Mouse (Mus musculus): ENCODE data around the gene Slc25a12. TPM values are rescaled to one million over a fixed set of nuclear protein-coding genes. Genes with fewer than 3 reads are reported as not detected.

Gene Slc25a12
- total RNA-seq, 2 experiments from 2014 or later, result 43.0 to 78.8 TPM

DNA sequence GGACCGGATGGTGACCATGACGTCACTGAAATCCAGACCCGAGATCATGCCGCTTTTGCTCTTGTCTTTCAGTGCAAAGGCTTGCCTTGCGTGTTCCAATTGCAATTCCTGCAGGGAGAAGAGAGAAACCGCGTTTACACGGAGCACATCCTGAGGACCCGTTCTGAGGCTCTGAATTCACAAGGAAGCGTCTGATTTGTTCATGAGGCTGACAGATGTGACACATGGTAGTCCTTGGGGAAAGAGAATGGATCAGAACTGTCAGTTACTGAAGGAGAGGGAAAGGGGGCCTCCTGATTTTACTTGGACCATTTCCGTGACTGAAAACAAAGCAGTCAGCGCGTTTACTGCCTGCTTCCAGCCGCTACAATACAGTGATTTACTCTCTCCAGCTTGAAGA lies 52.5 kb downstream of the Slc25a12 start:
- no peak for DNase-seq (ENCODE audit: low spot score in 2 of 2)

GRCm38 (mm10) chr2:71314080-71314479 lies 53.5 kb downstream of the Slc25a12 start:
- no peak for DNase-seq (ENCODE audit: low spot score in 2 of 2)

GRCm38 (mm10) chr2:71312067-71312466 lies 55.5 kb downstream of the Slc25a12 start:
- DNase-seq (ENCODE audit: low spot score in 2 of 2), result no peak

DNA sequence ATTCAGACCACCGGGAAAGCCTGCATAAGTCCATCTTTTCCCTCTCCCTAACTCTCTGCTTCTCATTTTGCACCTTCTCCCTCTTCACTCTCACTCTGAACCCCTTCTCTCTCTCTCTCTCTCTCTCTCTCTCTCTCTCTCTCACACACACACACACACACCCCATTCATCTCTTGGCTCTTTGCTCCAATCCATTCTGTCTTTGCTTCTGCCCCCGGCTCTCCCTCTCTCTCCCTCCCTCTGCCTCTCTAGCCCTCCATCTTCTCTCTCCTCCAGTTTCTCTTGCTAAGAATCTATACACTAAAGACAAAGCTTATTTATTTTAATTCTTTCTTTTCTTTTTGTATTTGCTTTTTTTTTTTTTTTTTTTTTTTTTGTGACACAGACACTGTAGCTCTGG lies 57.8 kb downstream of the Slc25a12 start:
- no peak for DNase-seq (ENCODE audit: low spot score in 2 of 2)

- DNase-seq (ENCODE audit: low spot score in 2 of 2), result no peak
These were observed 61.2 kb downstream of the Slc25a12 start for GRCm38 (mm10) chr2:71306357-71306756.

GRCm38 (mm10) chr2:71304821-71305220 lies 62.7 kb downstream of the Slc25a12 start:
- DNase-seq (ENCODE audit: low spot score in 2 of 2), result no peak

- DNase-seq (ENCODE audit: low spot score in 2 of 2), result no peak
These were observed 64.3 kb downstream of the Slc25a12 start for GRCm38 (mm10) chr2:71303221-71303620.

GRCm38 (mm10) chr2:71302156-71302663 lies 65.3 kb downstream of the Slc25a12 start:
- DNase-seq (ENCODE audit: low spot score in 2 of 2), result no peak

- no peak for DNase-seq (ENCODE audit: low spot score in 2 of 2)
These were observed 68.8 kb downstream of the Slc25a12 start for GRCm38 (mm10) chr2:71298729-71299128.

DNA sequence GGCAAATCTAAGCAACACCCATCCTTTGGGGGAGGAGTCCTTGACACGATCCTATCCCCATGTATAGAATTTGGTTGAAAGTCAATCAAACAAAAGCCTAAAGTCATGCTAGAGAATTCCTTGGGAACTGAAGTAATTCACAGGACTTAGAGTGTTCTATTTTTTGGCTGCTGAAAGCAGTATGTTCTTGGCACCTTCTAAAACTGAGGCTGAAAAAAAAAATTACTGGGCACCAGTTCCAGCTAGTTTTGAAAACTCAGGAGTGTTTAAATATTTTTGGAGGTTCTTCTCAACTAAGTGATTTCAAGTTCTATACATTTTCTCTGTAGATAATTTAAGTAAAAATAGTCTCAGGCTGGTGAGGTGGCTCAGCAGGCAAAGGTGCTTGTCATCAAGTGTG lies 70.0 kb downstream of the Slc25a12 start:
- DNase-seq (ENCODE audit: low spot score in 2 of 2), result no peak

GRCm38 (mm10) chr2:71295844-71296243 lies 71.7 kb downstream of the Slc25a12 start:
- DNase-seq (ENCODE audit: low spot score in 2 of 2), result no peak

DNA sequence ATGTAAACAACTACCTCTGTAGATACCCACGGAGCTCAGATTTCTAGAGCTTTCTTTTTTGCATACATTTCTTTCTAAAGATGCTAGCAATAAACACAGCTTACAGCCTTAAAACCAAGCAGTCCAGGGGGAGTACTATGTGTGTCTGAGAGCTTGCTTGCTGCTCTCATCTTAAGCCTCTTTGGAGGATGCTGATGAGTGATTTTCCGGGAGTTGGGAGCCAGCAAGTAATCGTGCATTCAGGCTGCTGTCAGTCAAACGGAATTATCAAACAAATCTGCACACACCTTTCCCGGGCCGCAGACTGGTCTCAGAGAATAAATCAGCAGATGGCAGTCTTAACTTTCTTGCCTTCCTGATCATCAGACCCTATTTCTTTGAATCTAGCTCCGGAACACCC lies 73.1 kb downstream of the Slc25a12 start:
- DNase-seq (ENCODE audit: low spot score in 2 of 2), result no peak

- DNase-seq (ENCODE audit: low spot score in 2 of 2), result no peak
These were observed 73.6 kb downstream of the Slc25a12 start for GRCm38 (mm10) chr2:71293983-71294382.

- no peak for DNase-seq (ENCODE audit: low spot score in 2 of 2)
These were observed 76.0 kb downstream of the Slc25a12 start for GRCm38 (mm10) chr2:71291566-71291965.

- no peak for DNase-seq (ENCODE audit: low spot score in 2 of 2)
These were observed 77.3 kb downstream of the Slc25a12 start for GRCm38 (mm10) chr2:71290107-71290775.

- DNase-seq (ENCODE audit: low spot score in 2 of 2), result no peak
These were observed 85.6 kb downstream of the Slc25a12 start for GRCm38 (mm10) chr2:71281981-71282380.

GRCm38 (mm10) chr2:71278791-71279775 lies 88.5 kb downstream of the Slc25a12 start:
- DNase-seq (ENCODE audit: low spot score in 2 of 2), result no peak

DNA sequence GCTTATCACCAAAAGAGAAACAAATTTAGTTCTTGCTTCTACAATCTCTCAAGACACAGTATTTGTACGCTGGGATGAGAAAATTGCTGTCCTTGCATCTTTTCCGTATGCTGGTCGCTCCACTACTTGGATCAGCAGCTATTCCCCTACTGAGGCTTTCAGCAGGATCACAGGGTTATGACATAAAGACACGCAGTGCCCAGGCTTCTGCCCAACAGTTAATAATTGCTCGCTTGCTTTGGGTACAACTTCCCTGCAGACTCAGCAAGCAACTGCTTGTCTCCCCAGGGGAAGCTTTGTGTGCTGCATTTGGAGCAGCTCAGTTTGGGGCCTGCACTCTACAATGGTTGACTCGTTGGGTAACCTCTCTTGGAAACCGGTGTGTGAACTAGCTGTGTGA lies 91.8 kb downstream of the Slc25a12 start:
- no peak for DNase-seq (ENCODE audit: low spot score in 2 of 2)

DNA sequence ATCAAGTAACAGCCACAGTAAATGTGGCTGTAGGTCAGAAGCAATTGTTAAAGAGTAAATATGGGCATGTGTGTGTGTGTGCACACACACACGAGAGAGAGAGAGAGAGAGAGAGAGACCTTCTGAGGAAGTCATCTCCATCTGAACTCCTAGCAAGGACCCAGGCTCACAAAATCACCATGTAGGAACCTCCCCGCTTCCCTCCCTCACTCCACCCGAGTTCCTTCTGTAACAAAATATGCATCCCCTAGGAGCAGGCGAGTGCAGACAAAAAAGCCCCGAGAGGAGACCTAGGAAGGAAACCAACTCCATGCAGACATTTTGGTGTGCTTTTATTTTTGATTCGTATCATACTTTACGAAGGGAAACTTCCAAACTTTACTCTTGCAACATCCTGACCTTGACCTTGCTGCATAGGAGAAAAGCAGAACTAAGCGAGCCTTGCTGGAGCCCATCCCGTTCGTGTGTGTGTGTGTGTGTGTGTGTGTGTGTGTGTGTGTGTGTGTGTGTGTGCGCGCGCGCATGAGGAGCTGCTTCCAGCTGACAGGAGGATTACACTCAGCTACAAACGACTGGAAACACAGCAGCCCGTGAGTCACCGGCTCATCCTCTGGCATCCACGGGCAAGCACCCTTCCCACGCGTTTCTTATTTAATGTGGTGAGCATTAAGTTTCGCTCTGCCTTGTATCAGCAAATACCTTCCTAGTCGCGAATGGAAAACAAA lies 93.4 kb downstream of the Slc25a12 start:
- peak; percentile 45 to 56 for DNase-seq (ENCODE audit: low spot score in 2 of 2)

DNA sequence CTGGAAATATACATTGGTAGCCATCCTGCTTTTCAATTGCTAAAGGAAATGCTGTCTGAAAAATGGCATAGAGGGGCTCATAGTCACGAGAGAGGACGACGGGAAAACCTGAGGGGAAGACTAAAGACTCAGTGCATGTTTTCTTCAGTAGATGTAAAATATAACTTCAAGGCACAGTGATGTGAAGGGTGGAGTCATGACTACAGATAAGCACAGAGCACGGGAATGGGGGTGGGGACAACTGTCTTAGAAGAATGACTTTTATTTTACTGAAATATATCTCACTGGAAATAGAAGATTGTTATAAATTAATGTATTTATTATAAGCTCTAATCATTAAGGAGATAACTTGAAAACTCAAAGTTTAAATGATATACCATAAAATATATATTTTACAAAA lies 97.5 kb downstream of the Slc25a12 start:
- no peak for DNase-seq (ENCODE audit: low spot score in 2 of 2)

DNA sequence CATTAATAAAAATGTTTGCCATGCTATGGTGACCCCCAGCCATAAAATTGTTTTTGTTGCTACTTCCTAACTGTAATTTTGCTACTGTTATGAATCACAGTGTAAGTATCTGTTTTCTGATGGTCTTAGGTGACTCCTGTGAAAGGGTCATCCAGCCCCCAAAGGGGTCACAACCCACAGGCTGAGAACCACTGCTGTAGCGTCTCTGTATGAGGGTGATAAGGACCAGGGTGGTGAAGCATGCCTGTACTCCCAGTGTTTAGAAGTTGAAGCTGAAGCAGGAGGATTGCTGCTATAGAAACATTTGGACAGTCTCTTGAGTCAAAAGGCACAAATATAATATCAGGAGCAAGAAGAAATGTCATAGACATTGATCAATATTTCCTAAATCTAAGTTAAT lies 98.2 kb downstream of the Slc25a12 start:
- DNase-seq (ENCODE audit: low spot score in 2 of 2), result no peak
